In genomic region chr12:41566433-41566794, GRCm38 (mm10) we compare ENCODE assay signal across 10 mouse cellular contexts.
DNase-seq lines count a peak whose midpoint lies in the region; ATAC-seq and TF ChIP-seq lines count a peak whose summit lies in the region.
"Had no signal": no experiment of that assay in that cellular context is flagged by ENCODE, and none has a peak within 500 bp of the region (broad histone marks: within the 10 kb centered on the region; RNA-seq: fewer than 3 reads in every experiment).

No protein-coding gene starts in this region.

- no peaks in the 10 kb centered on the region for H3K27me3 ChIP-seq in kidney, postnatal 0 days (ENCODE audit: insufficient read depth, low read length)
- no peaks in the 10 kb centered on the region for H3K27me3 ChIP-seq in forebrain, embryonic 10.5 days (ENCODE audit: poor library complexity, severe bottlenecking)
- H3K27me3 ChIP-seq in intestine, embryonic 15.5 days (replicated peaks): no peaks in the 10 kb centered on the region
- no peaks in the 10 kb centered on the region for H3K27me3 ChIP-seq in midbrain, postnatal 0 days (ENCODE audit: insufficient read depth, low read length)

- H3K36me3 ChIP-seq in kidney, postnatal 0 days (ENCODE audit: insufficient read depth, low read length): no peaks in the 10 kb centered on the region
- H3K36me3 ChIP-seq in forebrain, embryonic 10.5 days (replicated peaks): no peaks in the 10 kb centered on the region
- H3K36me3 ChIP-seq in intestine, embryonic 15.5 days: no peaks in the 10 kb centered on the region
- H3K36me3 ChIP-seq in midbrain, postnatal 0 days (ENCODE audit: insufficient read depth, low read length): no peaks in the 10 kb centered on the region

- H3K4me1 ChIP-seq in kidney, postnatal 0 days (replicated peaks; ENCODE audit: insufficient read depth, low read length): peaks cover 11% of the 10 kb centered on the region
- peaks cover 11% of the 10 kb centered on the region for H3K4me1 ChIP-seq in forebrain, embryonic 10.5 days
- H3K4me1 ChIP-seq in intestine, embryonic 15.5 days (replicated peaks): 0 out of 2 replicates have a peak, but pooled peaks cover 3% of the 10 kb centered on the region
- peaks cover 5% of the 10 kb centered on the region; the same call in 1 of the 2 replicates for H3K4me1 ChIP-seq in midbrain, postnatal 0 days (ENCODE audit: insufficient read depth, low read length)

- ATAC-seq in kidney, postnatal 0 days (replicated peaks; ENCODE audit: low FRiP score, low read depth): no peak
- peak; percentile 31; the same call in 1 of the 2 replicates for ATAC-seq in intestine, embryonic 15.5 days
- ATAC-seq in midbrain, postnatal 0 days (ENCODE audit: low FRiP score): no peak; the same call in none of the 2 replicates

- intact Hi-C loops in gastrocnemius, postnatal 36 days (cut with DNase I): no loop called here

- no peaks in the 10 kb centered on the region for H3K9me3 ChIP-seq in kidney, postnatal 0 days (replicated peaks; ENCODE audit: low read length)
- no peaks in the 10 kb centered on the region for H3K9me3 ChIP-seq in forebrain, embryonic 10.5 days
- no peaks in the 10 kb centered on the region for H3K9me3 ChIP-seq in intestine, embryonic 15.5 days
- no peaks in the 10 kb centered on the region for H3K9me3 ChIP-seq in midbrain, postnatal 0 days (ENCODE audit: low read length)

- no peak for DNase-seq in kidney, postnatal 0 days (ENCODE audit: low spot score)
- DNase-seq in kidney, postnatal 14 days: no peak
- DNase-seq in forebrain, embryonic 10.5 days (ENCODE audit: extremely low spot score, low spot score): no peak
- no peak for DNase-seq in midbrain, postnatal 0 days (ENCODE audit: low spot score)
- no peak for DNase-seq in adrenal gland, postnatal 36 days
- DNase-seq in urinary bladder, postnatal 4 days (ENCODE audit: low spot score in 2 of 2): no peak
- DNase-seq in gastrocnemius, postnatal 36 days: no peak
- DNase-seq: heart, postnatal 4 days had no signal

- peak overlapping the region; percentile 49 for H3K4me2 ChIP-seq in kidney, postnatal 0 days (ENCODE audit: low read length)
- H3K4me2 ChIP-seq in intestine, embryonic 15.5 days (replicated peaks): peak overlapping the region; percentile 42
- H3K4me2 ChIP-seq in midbrain, postnatal 0 days (ENCODE audit: low read depth, low read length, poor library complexity, severe bottlenecking): 0 out of 2 replicates have a peak overlapping the region, but pooled peaks have one; percentile 33

- H3K4me3 ChIP-seq in kidney, postnatal 0 days (replicated peaks; ENCODE audit: low read depth, low read length): no peak overlapping the region
- peak overlapping the region; percentile 16; the same call in 1 of the 2 replicates for H3K4me3 ChIP-seq in forebrain, embryonic 10.5 days
- no peak overlapping the region for H3K4me3 ChIP-seq in intestine, embryonic 15.5 days (replicated peaks)
- H3K4me3 ChIP-seq in midbrain, postnatal 0 days (ENCODE audit: low read depth, low read length): no peak overlapping the region
- H3K4me3 ChIP-seq: left cerebral cortex, adult 2 months had no signal

- peak overlapping the region; percentile 35; the same call in 1 of the 2 replicates for H3K9ac ChIP-seq in kidney, postnatal 0 days (ENCODE audit: low read depth, low read length)
- H3K9ac ChIP-seq in intestine, embryonic 15.5 days: no peak overlapping the region
- H3K9ac ChIP-seq in midbrain, postnatal 0 days (replicated peaks; ENCODE audit: low read length, poor library complexity, severe bottlenecking): no peak overlapping the region

- no peak for TF ChIP-seq CTCF in kidney, postnatal 0 days (IDR thresholded peaks at IDR 0.05; ENCODE audit: low read depth)
- TF ChIP-seq CTCF in midbrain, postnatal 0 days (IDR thresholded peaks at IDR 0.05): no peak

- 18% methylated on average over 1 of the region's 1 CpGs for WGBS in kidney, postnatal 0 days
- 58% methylated on average over 1 of the region's 1 CpGs for WGBS in forebrain, embryonic 10.5 days
- WGBS in intestine, embryonic 15.5 days: 27% methylated on average over 1 of the region's 1 CpGs
- 42% methylated on average over 1 of the region's 1 CpGs for WGBS in midbrain, postnatal 0 days

- H3K27ac ChIP-seq in kidney, postnatal 0 days: no peak overlapping the region
- H3K27ac ChIP-seq in forebrain, embryonic 10.5 days: peak overlapping the region; percentile 74
- no peak overlapping the region for H3K27ac ChIP-seq in intestine, embryonic 15.5 days
- H3K27ac ChIP-seq in midbrain, postnatal 0 days (ENCODE audit: low read depth, low read length): no peak overlapping the region
- H3K27ac ChIP-seq: left cerebral cortex, adult 2 months had no signal
